Mouse (Mus musculus) lung, postnatal 36 days (tissue): ENCODE data around the gene Cetn4.

Experiments used
- DNase-seq: peaks from one replicate; pipeline ENCODE4 v3.0.0; 2022; ENCODE audit warnings: mixed read lengths

Gene Cetn4

GRCm38 (mm10) chr3:37312370-37312941, at the start of gene Cetn4, which contains the start of gene Bbs12:
Gene Cetn4, minus strand, starts transcription at chr3:37312708.
Gene Bbs12, plus strand, starts transcription at chr3:37312554.
- DNase-seq, result peak; percentile 97

GRCm38 (mm10) chr3:37360729-37361128, 48.2 kb upstream of the Cetn4 start:
- DNase-seq, result peak; percentile 57

- peak; percentile 54 for DNase-seq
Measured at GRCm38 (mm10) chr3:37354737-37355136, 42.2 kb upstream of the Cetn4 start.

- DNase-seq, result peak; percentile 40
Measured at GRCm38 (mm10) chr3:37353951-37354481, 41.5 kb upstream of the Cetn4 start.

- DNase-seq, result no peak
Measured at GRCm38 (mm10) chr3:37350386-37350785, 37.9 kb upstream of the Cetn4 start.

- peak; percentile 10 for DNase-seq
Measured at GRCm38 (mm10) chr3:37349166-37349548, 36.6 kb upstream of the Cetn4 start.

GRCm38 (mm10) chr3:37348221-37349165, 36.0 kb upstream of the Cetn4 start, which contains the start of gene Fgf2:
Gene Fgf2, plus strand, starts transcription at chr3:37348346.
- DNase-seq, result peak; percentile 54

GRCm38 (mm10) chr3:37347671-37348070, 35.2 kb upstream of the Cetn4 start:
- DNase-seq, result no peak

- DNase-seq, result peak; percentile 40
Measured at GRCm38 (mm10) chr3:37342811-37343210, 30.3 kb upstream of the Cetn4 start.

GRCm38 (mm10) chr3:37341110-37341509, 28.6 kb upstream of the Cetn4 start:
- DNase-seq, result peak; percentile 19

GRCm38 (mm10) chr3:37334053-37334452, 21.5 kb upstream of the Cetn4 start:
- no peak for DNase-seq

GRCm38 (mm10) chr3:37331999-37332449, 19.5 kb upstream of the Cetn4 start:
- peak; percentile 11 for DNase-seq

GRCm38 (mm10) chr3:37329963-37330362, 17.5 kb upstream of the Cetn4 start:
- DNase-seq, result no peak

GRCm38 (mm10) chr3:37328489-37328888, 16.0 kb upstream of the Cetn4 start:
- DNase-seq, result no peak

GRCm38 (mm10) chr3:37326627-37327026, 14.1 kb upstream of the Cetn4 start:
- no peak for DNase-seq

GRCm38 (mm10) chr3:37325317-37326112, 13.0 kb upstream of the Cetn4 start:
- DNase-seq, result peak; percentile 36

- DNase-seq, result peak; percentile 37
Measured at GRCm38 (mm10) chr3:37324310-37324709, 11.8 kb upstream of the Cetn4 start.

- no peak for DNase-seq
Measured at GRCm38 (mm10) chr3:37316233-37316632, 3.7 kb upstream of the Cetn4 start.

GRCm38 (mm10) chr3:37313371-37313770, 863 bp upstream of the Cetn4 start:
- peak; percentile 21 for DNase-seq

- no peak for DNase-seq
Measured at GRCm38 (mm10) chr3:37311897-37312369, 575 bp downstream of the Cetn4 start.

- DNase-seq, result no peak
Measured at GRCm38 (mm10) chr3:37303392-37304139, 8.9 kb downstream of the Cetn4 start.

- peak; percentile 77 for DNase-seq
Measured at GRCm38 (mm10) chr3:37302685-37303084, 9.8 kb downstream of the Cetn4 start.
